Mouse (Mus musculus) mouse embryonic stem cell (cell line): ENCODE data around the gene Cacna1i.

Source experiments
- in situ Hi-C, 2 experiments: fragments of 300-500 bp; cut with MboI; formaldehyde crosslinking; loops; 1 replicate in 1 of 2; 3 replicates in 1 of 2; pipeline ENCODE4 v1.14.3; 2019 to 2020; ENCODE audit warnings: low sequenced_read_pairs in 2 of 2, low pct_unique_long_range_greater_than_20kb in 1 of 2, mixed read lengths in 1 of 2; ENCODE audit not compliant: unreplicated experiment in 1 of 2

Cacna1i gene

GRCm38 (mm10) chr15:80263610-80264575 is 23.1 kb upstream of the Cacna1i start, which contains the start of gene Rps19bp1:
Gene Rps19bp1, minus strand, starts transcription at chr15:80264315.
- in situ Hi-C loops: no loop called here

GRCm38 (mm10) chr15:80266281-80266680 is 20.8 kb upstream of the Cacna1i start:
- in situ Hi-C loops: no loop called here

- in situ Hi-C loops: no loop called here
These were observed 15.1 kb upstream of the Cacna1i start for GRCm38 (mm10) chr15:80271858-80272396.

- in situ Hi-C loops: no loop called here
These were observed 9.9 kb upstream of the Cacna1i start for GRCm38 (mm10) chr15:80277107-80277506.

- in situ Hi-C loops: no loop called here
These were observed 9.4 kb upstream of the Cacna1i start for GRCm38 (mm10) chr15:80277625-80278024.

- in situ Hi-C loops: no loop called here
These were observed 8.8 kb upstream of the Cacna1i start for GRCm38 (mm10) chr15:80278121-80278759.

- in situ Hi-C loops: no loop called here
These were observed 8.0 kb upstream of the Cacna1i start for GRCm38 (mm10) chr15:80279053-80279452.

- in situ Hi-C loops: no loop called here
These were observed 6.4 kb upstream of the Cacna1i start for GRCm38 (mm10) chr15:80280646-80281045.

- in situ Hi-C loops: no loop called here
These were observed 998 bp downstream of the Cacna1i start for GRCm38 (mm10) chr15:80288036-80288435.

- in situ Hi-C loops: no loop called here
These were observed 2.4 kb downstream of the Cacna1i start for GRCm38 (mm10) chr15:80289436-80289835.

- in situ Hi-C loops: loop anchor here in 1 of 2 experiments (10.0 kb wide), 1 partner anchor 398 kb away; no protein-coding TSS in a partner anchor
These were observed 10.1 kb downstream of the Cacna1i start for GRCm38 (mm10) chr15:80297146-80297545.

- in situ Hi-C loops: loop anchor here in 1 of 2 experiments (10.0 kb wide), 1 partner anchor 381 kb away; no protein-coding TSS in a partner anchor
These were observed 16.7 kb downstream of the Cacna1i start for GRCm38 (mm10) chr15:80303779-80304178.

- in situ Hi-C loops: loop anchor here in 1 of 2 experiments (10.0 kb wide), 1 partner anchor 381 kb away; no protein-coding TSS in a partner anchor
These were observed 17.1 kb downstream of the Cacna1i start for GRCm38 (mm10) chr15:80304188-80304587.

GRCm38 (mm10) chr15:80306146-80306545 is 19.1 kb downstream of the Cacna1i start:
- in situ Hi-C loops: loop anchor here in 1 of 2 experiments (10.0 kb wide), 1 partner anchor 379 kb away; no protein-coding TSS in a partner anchor

- in situ Hi-C loops: no loop called here
These were observed 27.7 kb downstream of the Cacna1i start for GRCm38 (mm10) chr15:80314731-80315130.

- in situ Hi-C loops: no loop called here
These were observed 30.1 kb downstream of the Cacna1i start for GRCm38 (mm10) chr15:80316966-80317634.

GRCm38 (mm10) chr15:80317841-80318530 is 30.9 kb downstream of the Cacna1i start:
- in situ Hi-C loops: no loop called here
